Mouse (Mus musculus) ovary, postnatal 10 days (tissue): ENCODE measurements around the gene Hist1h3g.
"Not testable (repeated sequence)": the region's sequence is repeated elsewhere in the genome, so short reads cannot be mapped to it uniquely, and the experiment has no call there.

Source experiments
- DNase-seq: peaks from one replicate; pipeline ENCODE4 v3.0.0; 2022; ENCODE audit warnings: low spot score

The Hist1h3g gene

DNA sequence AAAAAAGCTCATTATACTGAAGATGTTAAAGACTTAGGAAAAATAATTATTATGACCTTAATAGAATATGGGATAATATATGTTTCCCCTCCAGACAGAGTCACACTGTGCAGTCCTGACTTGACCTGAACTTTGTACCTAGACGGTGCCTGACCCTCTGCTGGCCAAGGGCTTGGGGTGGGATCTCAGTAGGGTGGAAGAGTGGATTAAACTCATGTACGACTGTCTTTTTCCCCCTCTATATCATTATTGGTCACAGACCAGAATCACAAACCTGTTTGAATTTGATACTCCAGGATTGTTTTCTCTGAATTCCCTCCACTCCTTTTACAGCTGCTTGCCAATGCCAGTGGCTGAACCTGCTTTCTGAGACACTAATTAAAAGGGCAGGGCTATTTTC, 25.5 kb downstream of the Hist1h3g start:
- not testable (repeated sequence) for DNase-seq

DNA sequence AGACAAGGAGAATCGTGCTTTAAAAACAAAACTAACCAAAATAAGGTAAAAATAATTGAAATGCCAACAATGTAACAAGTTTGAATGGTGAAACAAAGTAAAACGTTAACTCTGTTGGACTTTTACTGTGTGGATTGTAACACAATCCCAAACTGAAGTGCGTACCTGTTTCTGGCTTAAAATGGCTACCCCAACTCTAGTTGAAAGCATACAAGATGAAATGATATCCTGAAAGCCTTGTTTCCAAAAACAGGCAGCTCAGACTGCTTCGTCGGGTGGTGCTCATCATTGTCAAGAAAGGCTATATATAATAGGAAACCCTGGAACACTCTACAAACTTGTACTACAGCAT, 26.3 kb downstream of the Hist1h3g start:
- DNase-seq, result not testable (repeated sequence)

DNA sequence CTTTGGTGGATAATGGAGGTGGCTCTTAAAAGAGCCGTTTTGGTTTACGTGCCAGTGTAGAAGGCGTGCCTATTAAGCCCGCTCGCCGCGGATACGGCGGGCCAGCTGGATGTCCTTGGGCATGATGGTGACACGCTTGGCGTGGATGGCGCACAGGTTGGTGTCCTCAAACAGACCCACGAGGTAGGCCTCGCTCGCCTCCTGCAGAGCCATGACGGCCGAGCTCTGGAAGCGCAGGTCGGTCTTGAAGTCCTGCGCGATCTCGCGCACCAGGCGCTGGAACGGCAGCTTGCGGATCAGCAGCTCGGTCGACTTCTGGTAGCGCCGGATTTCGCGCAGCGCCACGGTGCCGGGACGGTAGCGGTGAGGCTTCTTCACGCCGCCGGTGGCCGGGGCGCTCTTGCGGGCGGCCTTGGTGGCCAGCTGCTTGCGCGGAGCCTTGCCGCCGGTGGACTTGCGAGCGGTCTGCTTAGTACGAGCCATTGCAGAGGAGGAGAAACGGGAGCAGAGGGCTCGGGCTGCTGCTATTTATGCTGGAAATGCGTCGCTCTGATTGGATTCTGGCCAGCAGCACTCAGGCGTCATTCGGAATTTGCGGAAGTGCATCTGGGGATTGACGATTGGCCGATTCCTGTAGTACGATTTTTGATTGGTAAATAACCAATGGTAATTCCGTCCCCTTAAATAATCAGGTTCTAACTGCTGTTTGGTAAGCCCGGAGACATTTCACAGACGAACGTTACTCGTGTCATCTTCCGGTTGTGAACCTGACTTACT, 26.8 kb downstream of the Hist1h3g start, which contains the start of gene Hist1h3e:
TSS of gene Hist1h3e (minus strand) at position 487 of the 777 bp plus-strand sequence.
- DNase-seq, result peak; percentile 92

DNA sequence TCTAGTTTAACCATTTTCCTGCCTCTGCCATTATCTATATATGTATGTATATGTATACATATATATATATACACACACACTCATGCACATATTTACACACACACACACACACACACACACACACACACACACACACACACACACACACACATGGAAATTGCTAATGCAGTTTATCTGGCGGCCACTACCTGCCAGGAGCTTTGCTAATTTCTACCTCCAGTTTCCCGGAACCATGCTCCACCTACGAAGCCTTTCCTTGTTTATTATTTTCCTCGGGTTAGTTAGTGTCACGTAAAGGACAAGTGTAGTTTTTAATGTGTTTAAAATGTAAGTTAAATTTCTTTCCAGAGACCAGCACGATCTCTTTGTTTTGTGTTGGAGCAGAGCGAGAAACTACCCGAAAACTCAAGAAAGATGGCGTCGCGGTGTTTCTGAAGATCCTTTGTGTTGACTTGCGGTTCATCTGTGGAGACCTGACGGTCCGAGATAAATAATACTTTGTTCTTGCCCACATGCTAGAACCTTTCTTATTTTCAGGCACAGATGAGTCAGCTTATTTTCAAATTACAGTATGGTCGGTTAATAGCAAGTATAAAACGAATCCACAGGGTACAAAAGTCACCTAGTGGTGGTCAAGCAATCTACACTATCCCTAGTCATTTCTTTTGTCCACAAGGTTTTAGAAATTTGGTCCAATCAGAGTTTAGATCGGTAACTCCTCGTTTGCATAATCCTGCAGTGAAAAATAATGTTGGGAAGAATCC, 27.7 kb downstream of the Hist1h3g start:
- no peak for DNase-seq

DNA sequence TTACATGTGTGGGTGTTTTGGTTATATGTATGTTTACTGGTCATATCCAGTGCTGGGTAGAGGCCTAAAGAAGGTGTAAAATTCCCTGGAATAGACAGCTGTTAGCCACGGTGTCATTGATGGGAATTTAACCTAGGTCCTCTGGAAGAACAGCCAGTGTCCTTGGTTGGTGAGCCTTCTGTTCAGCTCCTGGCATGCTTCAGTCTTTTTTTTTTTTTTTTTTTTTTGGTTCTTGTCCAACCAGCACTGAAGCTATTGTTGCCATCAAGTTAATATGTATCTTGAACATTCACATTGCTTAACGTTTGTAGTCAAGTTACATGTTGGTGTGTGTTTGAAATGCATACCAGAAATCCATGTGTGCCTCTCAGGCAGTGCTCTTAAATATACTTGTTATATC, 29.3 kb downstream of the Hist1h3g start:
- no peak for DNase-seq

DNA sequence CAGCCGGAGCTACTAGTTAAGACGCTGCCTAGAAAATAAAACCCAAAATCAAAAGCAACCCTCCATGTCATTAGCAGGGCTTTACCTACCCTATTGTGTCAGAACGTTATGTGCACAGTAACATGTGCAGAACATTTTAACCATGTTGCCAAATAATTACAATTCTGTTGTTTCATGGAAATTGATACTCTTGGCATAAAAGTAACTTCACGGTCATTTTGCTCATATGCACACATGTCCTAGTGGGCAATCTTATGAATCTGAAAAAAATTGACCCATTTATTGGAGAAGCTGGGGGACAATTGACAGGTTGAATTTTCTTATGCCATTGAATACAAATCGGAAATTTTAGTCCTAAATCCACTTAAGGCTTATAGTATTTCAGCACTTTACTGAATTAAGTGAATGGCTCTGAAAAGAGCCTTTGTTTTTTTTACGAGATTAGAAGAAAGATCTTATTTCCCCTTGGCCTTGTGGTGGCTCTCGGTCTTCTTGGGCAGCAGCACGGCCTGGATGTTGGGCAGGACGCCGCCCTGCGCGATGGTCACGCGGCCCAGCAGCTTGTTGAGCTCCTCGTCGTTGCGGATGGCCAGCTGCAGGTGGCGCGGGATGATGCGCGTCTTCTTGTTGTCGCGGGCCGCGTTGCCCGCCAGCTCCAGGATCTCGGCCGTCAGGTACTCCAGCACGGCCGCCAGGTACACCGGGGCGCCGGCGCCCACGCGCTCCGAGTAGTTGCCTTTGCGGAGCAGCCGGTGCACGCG, 35.2 kb downstream of the Hist1h3g start:
- DNase-seq, result not testable (repeated sequence)

DNA sequence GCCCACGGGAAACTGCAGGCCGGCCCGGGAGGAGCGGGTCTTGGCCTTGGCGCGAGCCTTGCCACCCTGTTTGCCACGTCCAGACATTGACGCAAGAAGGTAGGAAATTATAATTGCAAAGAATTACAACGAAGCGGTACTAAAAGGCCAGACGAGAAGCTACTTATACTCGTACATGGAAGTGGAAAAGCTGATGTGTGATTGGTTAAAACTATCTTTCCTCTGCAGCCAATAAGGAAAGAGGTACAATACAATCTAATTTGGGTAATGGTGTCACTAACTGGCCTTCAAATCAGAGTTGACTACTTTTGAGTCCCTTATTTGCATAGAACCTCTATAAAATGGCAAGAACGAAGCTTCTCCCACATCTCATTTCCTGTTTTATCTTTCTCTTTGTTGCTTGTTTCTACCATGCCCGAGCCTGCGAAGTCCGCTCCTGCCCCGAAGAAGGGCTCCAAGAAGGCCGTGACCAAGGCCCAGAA, 35.8 kb downstream of the Hist1h3g start, which contains the start of the genes Hist1h2ae and Hist1h2bg:
TSS of gene Hist1h2ae (minus strand) at position 199 of the 482 bp plus-strand sequence.
TSS of gene Hist1h2bg (plus strand) at position 375 of the 482 bp plus-strand sequence.
- DNase-seq, result no peak

DNA sequence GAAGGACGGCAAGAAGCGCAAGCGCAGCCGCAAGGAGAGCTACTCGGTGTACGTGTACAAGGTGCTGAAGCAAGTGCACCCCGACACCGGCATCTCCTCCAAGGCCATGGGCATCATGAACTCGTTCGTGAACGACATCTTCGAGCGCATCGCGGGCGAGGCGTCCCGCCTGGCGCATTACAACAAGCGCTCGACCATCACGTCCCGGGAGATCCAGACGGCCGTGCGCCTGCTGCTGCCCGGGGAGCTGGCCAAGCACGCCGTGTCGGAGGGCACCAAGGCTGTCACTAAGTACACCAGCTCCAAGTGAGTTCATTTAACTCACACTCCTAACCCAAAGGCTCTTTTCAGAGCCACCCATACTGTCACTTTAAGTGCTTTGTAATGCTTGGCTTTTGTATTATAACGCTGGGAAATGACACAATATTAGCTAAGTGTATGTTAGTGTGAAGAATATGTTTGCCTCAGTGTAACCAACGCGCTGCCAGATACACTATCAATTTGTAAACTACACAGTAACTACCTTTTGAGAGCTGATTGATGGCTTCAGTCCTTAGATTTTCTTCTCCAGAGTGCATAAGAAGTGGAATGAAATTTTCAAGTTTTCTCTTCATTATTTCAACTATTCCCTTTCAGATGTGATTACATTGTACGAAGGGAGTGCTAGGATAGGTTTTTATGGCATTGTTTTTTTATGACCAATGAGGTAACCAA, 36.4 kb downstream of the Hist1h3g start:
- not testable (repeated sequence) for DNase-seq

DNA sequence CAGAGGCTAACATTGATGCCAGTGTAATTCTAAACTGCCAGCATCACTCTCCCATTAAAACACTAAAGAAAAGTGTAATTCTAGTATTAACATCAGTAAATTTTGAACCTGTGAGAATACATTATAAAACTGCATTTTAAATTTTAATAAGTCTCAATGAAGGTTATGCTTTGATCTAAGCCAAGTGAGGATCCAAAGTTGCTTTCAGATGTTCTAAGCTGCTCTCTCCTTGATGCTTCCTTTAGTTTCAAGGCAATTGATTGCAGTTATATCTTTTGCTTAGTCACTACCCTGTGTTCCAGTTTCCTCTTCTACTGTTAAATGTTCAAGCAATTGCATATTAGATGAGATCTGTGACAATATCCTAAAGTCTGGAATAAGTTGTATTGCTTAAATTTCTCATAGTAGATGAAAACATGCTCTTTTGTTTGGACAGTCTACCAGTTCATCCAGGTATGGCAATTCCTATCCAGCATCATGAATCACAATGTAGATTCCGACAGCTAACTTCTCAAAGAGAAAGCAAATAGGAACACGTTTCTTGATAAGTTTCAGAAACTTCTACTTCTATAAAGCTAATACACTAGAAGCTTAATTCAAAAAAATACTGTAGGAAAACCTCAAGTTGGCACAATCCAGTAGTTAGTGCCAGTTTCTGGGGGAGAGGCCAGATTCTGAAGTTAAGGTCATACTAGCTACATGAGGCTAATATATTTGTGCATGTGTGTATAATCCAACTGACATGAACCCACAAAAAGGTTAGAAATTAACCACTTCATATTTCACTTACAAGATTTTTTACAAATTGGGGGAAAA, 37.2 kb downstream of the Hist1h3g start:
- DNase-seq, result no peak

DNA sequence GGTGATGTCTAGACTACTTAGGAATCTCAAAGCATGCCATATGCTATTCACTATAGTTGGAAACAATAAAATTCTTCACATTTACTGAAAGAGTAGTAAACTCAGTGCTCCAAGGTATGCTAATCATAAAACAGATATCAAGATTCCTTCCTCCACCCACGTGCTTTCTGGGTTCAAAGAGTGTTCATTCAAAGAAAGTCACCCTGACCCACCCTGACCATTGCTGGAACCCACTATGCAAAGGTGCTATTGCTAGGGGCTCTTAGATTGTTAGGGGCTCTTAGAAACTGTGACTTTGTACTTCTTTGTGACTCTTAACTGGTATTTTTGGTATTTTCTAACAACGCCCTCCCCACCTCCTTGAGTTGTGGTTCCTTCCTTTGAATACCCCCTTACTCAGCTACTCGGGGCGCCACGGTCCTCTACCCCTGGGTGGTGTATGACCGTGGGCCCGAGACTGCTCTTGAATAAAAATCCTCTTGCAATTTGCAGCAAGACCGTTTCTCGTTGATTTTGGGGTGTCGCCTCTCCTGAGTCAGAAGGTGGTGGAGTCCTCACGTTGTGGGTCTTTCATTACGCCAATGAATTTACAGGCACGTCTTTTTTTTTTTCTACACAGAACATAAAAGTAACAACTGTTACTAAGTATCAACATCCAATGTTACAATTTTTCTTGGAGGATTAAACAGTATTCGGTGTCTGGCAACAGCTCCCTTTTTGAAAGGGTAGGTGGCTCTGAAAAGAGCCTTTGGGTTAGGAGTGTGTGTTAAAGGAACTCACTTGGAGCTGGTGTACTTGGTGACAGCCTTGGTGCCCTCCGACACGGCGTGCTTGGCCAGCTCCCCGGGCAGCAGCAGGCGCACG, 38.0 kb downstream of the Hist1h3g start:
- not testable (repeated sequence) for DNase-seq

DNA sequence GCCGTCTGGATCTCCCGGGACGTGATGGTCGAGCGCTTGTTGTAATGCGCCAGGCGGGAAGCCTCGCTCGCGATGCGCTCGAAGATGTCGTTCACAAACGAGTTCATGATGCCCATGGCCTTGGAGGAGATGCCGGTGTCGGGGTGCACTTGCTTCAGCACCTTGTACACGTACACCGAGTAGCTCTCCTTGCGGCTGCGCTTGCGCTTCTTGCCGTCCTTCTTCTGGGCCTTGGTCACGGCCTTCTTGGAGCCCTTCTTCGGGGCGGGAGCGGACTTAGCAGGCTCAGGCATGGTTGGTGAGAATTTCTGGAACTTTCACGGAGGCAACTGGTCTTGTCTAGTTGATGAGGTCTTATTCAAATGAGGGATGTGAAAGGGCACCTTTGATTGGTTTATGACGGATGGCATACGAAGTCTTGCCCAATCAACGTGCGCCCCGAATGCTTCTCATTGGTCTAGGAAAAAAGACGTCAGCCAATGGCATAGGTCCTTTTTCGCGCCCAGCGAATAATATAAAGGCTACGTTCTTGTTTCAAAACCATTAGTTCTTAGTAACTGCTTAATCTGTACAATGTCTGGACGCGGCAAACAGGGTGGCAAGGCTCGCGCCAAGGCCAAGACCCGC, 38.8 kb downstream of the Hist1h3g start, which contains the start of the genes Hist1h2bf and Hist1h2ad:
TSS of gene Hist1h2bf (minus strand) at position 299 of the 627 bp plus-strand sequence.
TSS of gene Hist1h2ad (plus strand) at position 484 of the 627 bp plus-strand sequence.
- DNase-seq, result peak; percentile 64

DNA sequence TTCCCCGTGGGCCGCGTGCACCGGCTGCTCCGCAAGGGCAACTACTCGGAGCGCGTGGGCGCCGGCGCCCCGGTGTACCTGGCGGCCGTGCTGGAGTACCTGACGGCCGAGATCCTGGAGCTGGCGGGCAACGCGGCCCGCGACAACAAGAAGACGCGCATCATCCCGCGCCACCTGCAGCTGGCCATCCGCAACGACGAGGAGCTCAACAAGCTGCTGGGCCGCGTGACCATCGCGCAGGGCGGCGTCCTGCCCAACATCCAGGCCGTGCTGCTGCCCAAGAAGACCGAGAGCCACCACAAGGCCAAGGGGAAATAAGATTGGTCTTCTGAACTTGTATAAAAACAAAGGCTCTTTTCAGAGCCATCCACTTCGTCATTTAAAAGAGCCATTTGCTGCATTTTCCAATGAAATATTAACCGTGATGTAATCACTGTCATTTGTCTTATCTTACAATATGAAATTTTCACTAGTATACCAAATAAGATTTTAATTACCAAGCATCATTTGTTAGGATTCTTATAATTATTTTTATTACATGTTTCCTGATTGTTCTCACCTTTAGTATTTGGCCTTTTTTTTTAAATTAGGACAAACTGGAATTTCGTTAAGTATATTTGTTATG, 39.4 kb downstream of the Hist1h3g start:
- not testable (repeated sequence) for DNase-seq

DNA sequence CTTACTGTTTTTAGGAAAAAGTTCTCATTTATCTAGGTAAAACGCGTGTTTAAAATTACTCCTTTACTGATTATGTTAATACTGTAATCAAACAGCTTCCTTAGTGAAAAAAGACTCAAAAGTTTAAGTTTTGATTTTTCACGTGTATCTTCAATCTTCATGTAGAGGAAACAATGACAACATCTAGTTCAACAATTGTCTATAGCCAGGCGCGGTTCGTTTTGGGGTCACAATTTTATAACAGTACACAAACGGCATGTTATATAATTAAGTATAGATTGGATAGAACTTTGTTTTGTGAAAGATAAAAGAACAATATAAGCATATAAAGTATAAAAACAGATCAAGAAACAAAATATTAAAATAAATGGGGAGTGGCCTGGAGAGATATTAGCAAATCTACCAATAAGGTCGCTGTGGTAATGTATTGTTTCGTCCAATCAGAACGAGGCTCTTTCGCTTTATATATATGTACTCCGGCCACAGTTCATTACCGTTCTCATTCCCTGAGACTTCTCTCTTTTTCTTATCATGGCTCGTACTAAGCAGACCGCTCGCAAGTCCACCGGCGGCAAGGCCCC, 40.1 kb downstream of the Hist1h3g start, which contains the start of gene Hist1h3d:
TSS of gene Hist1h3d (plus strand) at position 493 of the 581 bp plus-strand sequence.
- no peak for DNase-seq

DNA sequence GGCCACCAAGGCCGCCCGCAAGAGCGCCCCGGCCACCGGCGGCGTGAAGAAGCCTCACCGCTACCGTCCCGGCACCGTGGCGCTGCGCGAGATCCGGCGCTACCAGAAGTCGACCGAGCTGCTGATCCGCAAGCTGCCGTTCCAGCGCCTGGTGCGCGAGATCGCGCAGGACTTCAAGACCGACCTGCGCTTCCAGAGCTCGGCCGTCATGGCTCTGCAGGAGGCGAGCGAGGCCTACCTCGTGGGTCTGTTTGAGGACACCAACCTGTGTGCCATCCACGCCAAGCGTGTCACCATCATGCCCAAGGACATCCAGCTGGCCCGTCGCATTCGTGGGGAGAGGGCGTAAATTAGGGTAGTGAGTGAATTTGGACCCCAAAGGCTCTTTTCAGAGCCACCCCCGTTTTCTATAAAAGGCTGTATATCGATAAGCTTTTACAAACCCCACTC, 40.7 kb downstream of the Hist1h3g start:
- DNase-seq, result not testable (repeated sequence)

DNA sequence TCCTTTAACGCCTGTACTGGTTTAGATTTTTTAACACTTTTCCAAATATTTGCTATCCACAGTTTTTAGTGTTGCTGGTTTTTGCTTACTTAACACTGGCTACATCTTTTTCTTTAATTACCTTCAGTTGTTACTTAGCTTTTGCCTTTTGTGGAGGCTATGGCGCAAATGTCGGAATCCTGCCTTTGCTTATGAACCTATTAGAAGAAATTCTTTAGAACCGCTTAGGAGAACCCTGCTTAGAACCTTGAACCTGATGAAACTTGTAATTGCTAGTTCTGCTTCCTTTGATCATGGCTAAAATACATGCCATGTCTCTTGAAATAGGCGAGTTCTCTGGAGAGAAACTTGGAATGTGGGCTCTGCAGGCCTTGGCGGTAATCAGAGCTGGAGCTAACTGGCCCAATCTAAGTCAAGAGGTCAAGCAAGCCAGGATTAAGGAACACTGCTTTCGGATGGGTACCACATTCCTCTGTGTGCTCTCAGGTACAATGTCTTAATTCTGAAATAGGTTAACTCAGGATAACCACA, 41.2 kb downstream of the Hist1h3g start:
- no peak for DNase-seq

DNA sequence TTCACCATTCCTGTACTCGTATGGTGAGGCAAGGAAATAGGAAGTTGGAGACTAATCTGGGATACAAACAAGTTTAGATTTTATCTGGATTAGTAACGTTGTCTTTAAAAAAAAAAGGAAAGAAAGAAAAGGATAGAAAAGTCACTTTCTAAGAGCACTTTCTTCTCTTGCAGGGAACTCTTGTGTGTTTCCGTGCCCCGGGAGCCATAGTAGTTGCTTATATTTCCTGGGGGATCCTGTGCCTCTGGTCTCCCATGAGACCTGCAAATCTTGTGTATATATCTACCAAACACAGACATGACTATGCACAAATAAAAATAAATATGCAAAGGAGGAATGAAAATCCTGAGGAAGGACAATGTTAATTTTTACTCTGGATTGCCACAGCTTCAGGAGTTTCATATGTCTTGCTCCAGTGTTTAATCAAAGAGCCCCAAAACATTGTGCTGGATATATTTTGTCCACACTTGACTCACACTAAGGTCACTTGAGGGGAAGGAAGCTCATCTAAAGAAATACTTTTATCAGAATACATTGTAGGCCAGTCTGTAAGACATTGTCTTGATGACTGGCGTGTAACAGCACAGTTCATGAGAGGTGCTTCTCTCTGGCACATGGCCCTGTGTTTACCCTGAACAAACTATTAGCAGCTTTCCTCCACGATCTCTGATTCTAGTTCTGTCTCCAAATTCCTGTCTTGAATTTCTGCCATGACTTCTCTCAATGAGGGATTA, 41.9 kb downstream of the Hist1h3g start:
- DNase-seq, result no peak

DNA sequence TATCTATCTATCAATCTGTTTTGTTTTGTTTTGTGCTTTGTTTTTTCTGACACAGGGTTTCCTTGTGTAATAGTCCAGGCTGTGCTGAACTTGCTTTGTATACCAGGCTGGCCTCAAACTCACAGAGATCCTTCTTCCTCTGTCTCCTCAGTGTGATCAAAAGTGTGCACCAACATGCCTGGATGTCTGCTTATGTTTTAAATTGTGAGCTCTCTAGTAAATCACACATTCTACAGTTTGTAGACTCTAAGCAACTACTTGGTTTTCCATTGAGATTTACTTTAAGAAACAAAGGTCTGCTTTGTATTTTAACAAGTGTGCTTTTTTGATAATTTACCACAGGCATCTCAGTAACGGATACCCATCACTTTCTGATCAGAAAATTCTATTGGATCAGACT, 42.6 kb downstream of the Hist1h3g start:
- DNase-seq, result no peak
